Mouse (Mus musculus) forebrain, embryonic 14.5 days (tissue): Measurements from ENCODE around the gene Slc5a4b. TPM values are rescaled to one million over a fixed set of nuclear protein-coding genes. Genes with fewer than 3 reads are reported as not detected.

Source experiments
- ATAC-seq: fragments of 200-750 bp; cut with Nextera tagmentation; 2 replicates; pipeline ENCODE4 v1.8.0; 2017; ENCODE audit warnings: mild to moderate bottlenecking, moderate library complexity
- DNase-seq: peaks from one replicate; pipeline ENCODE4 v3.0.0-alpha.2; 2015; ENCODE audit warnings: low spot score
- H3K27ac ChIP-seq: fragments of 300-500 bp; sonication (generic); 2 replicates; pipeline ENCODE4 v1.5.1; 2014; ENCODE audit warnings: low read depth, mild to moderate bottlenecking, control low read depth, low read length, moderate library complexity
- H3K27me3 ChIP-seq: fragments of 300-500 bp; sonication (generic); replicated peaks from 2 replicates; pipeline ENCODE4 v1.6.1; 2014; ENCODE audit warnings: low read length, control low read depth, mixed read lengths; ENCODE audit not compliant: control insufficient read depth, insufficient read depth
- H3K36me3 ChIP-seq: fragments of 300-500 bp; sonication (generic); 2 replicates; pipeline ENCODE4 v1.6.1; 2014; ENCODE audit warnings: low read length, control low read depth; ENCODE audit not compliant: control insufficient read depth, insufficient read depth
- H3K4me1 ChIP-seq: fragments of 300-500 bp; sonication (generic); 2 replicates; pipeline ENCODE4 v1.6.1; 2014; ENCODE audit warnings: antibody characterized with exemption, low read length, control low read depth; ENCODE audit not compliant: control insufficient read depth, insufficient read depth
- H3K4me2 ChIP-seq: fragments of 300-500 bp; sonication (generic); 2 replicates; pipeline ENCODE4 v1.6.1; 2014; ENCODE audit warnings: mild to moderate bottlenecking, control low read depth, low read length
- H3K4me3 ChIP-seq: fragments of 300-500 bp; sonication (generic); 2 replicates; pipeline ENCODE4 v1.5.1; 2014; ENCODE audit warnings: low read depth, low read length, control low read depth
- H3K9ac ChIP-seq: fragments of 300-500 bp; sonication (generic); 2 replicates; pipeline ENCODE4 v1.6.1; 2014; ENCODE audit warnings: mild to moderate bottlenecking, low read length, control low read depth, moderate library complexity
- H3K9me3 ChIP-seq: fragments of 300-500 bp; sonication (generic); replicated peaks from 2 replicates; pipeline ENCODE4 v1.6.1; 2016; ENCODE audit warnings: low read length, control low read depth, mixed read lengths; ENCODE audit not compliant: control insufficient read depth
- WGBS: fragments of 180-500 bp; shearing (Covaris S2); extraction: QIAGEN DNeasy Blood & Tissue Kit; methylation state at CpG from one replicate; pipeline ENCODE4 v1.1.7; 2014; 5-methylcytosine and 5-hydroxymethylcytosine counted together
- polyA plus RNA-seq: library from polyadenylated mRNA; unstranded; fragments of >200 nt; fragmentation: Nextera tagmentation; extraction: Ambion mirVana; gene quantifications from 2 replicates; pipeline ENCODE4 v1.2.1, GENCODE M21; 2014

Gene Slc5a4b
- not detected in 2 replicates for polyA plus RNA-seq

GRCm38 (mm10) chr10:76110861-76111260 lies at the start of gene Slc5a4b:
TSS of gene Slc5a4b (minus strand) at chr10:76110961.
- no peaks in the 10 kb centered on the region for H3K9me3 ChIP-seq
- WGBS: 93% methylated on average over 4 of the region's 4 CpGs
- DNase-seq (no peak), ATAC-seq (no peak)
- H3K36me3 ChIP-seq: no peaks in the 10 kb centered on the region
- no peak within 1 kb of the TSS for H3K4me3 ChIP-seq
- H3K27ac ChIP-seq: no peak within 1 kb of the TSS
- H3K27me3 ChIP-seq: no peaks in the 10 kb centered on the region
- no peak within 1 kb of the TSS for H3K9ac ChIP-seq
- H3K4me1 ChIP-seq: no peaks in the 10 kb centered on the region
- no peak within 1 kb of the TSS for H3K4me2 ChIP-seq

GRCm38 (mm10) chr10:76158009-76158408 lies 47.2 kb upstream of the Slc5a4b start:
- ATAC-seq (no peak), DNase-seq (no peak)
- Histone ChIP-seq H3K4me3 (no peak overlapping the region), H3K9ac (no peak overlapping the region), H3K4me1 (no peaks in the 10 kb centered on the region), H3K36me3 (no peaks in the 10 kb centered on the region), H3K27me3 (no peaks in the 10 kb centered on the region), H3K27ac (no peak overlapping the region), H3K9me3 (no peaks in the 10 kb centered on the region), H3K4me2 (no peak overlapping the region)
- 73% methylated on average over 1 of the region's 1 CpGs for WGBS

- DNase-seq: no peak
- H3K9me3 ChIP-seq: no peaks in the 10 kb centered on the region
- H3K36me3 ChIP-seq: no peaks in the 10 kb centered on the region
- H3K4me1 ChIP-seq: no peaks in the 10 kb centered on the region
- ATAC-seq: no peak
- no peak overlapping the region for H3K4me3 ChIP-seq
- 80% methylated on average over 5 of the region's 5 CpGs for WGBS
- no peak overlapping the region for H3K27ac ChIP-seq
- no peaks in the 10 kb centered on the region for H3K27me3 ChIP-seq
- no peak overlapping the region for H3K9ac ChIP-seq
- H3K4me2 ChIP-seq: no peak overlapping the region
Observed at GRCm38 (mm10) chr10:76157528-76157927, 46.8 kb upstream of the Slc5a4b start.

- H3K4me3 ChIP-seq: no peak overlapping the region
- WGBS: 81% methylated on average over 7 of the region's 7 CpGs
- H3K27ac ChIP-seq: no peak overlapping the region
- H3K27me3 ChIP-seq: no peaks in the 10 kb centered on the region
- H3K4me2 ChIP-seq: no peak overlapping the region
- H3K36me3 ChIP-seq: no peaks in the 10 kb centered on the region
- DNase-seq (no peak), ATAC-seq (no peak)
- no peaks in the 10 kb centered on the region for H3K4me1 ChIP-seq
- H3K9ac ChIP-seq: no peak overlapping the region
- H3K9me3 ChIP-seq: no peaks in the 10 kb centered on the region
Observed at GRCm38 (mm10) chr10:76155911-76156310, 45.1 kb upstream of the Slc5a4b start.

- 91% methylated on average over 5 of the region's 5 CpGs for WGBS
- no peak for ATAC-seq
Observed at GRCm38 (mm10) chr10:76147278-76147677, 36.5 kb upstream of the Slc5a4b start, which contains the start of gene Slc5a4a. TSS of gene Slc5a4a (plus strand) at chr10:76147451.

GRCm38 (mm10) chr10:76146846-76147245 lies 36.1 kb upstream of the Slc5a4b start:
- Histone ChIP-seq H3K27me3 (no peaks in the 10 kb centered on the region), H3K4me1 (no peaks in the 10 kb centered on the region), H3K9me3 (no peaks in the 10 kb centered on the region), H3K27ac (no peak overlapping the region), H3K4me2 (no peak overlapping the region), H3K4me3 (no peak overlapping the region), H3K9ac (no peak overlapping the region), H3K36me3 (no peaks in the 10 kb centered on the region)
- ATAC-seq: no peak
- no peak for DNase-seq
- WGBS: 83% methylated on average over 8 of the region's 8 CpGs

More at GRCm38 (mm10) chr10:76147278-76147677, 36.5 kb upstream of the Slc5a4b start, which contains the start of gene Slc5a4a:
- Histone ChIP-seq H3K4me3 (no peak within 1 kb of the TSS), H3K36me3 (no peaks in the 10 kb centered on the region), H3K27me3 (no peaks in the 10 kb centered on the region), H3K27ac (no peak within 1 kb of the TSS), H3K9me3 (no peaks in the 10 kb centered on the region), H3K4me2 (no peak within 1 kb of the TSS), H3K9ac (no peak within 1 kb of the TSS), H3K4me1 (no peaks in the 10 kb centered on the region)
- DNase-seq: no peak

- Histone ChIP-seq H3K27me3 (no peaks in the 10 kb centered on the region), H3K9me3 (no peaks in the 10 kb centered on the region), H3K27ac (no peak overlapping the region), H3K4me1 (no peaks in the 10 kb centered on the region), H3K36me3 (no peaks in the 10 kb centered on the region), H3K9ac (no peak overlapping the region), H3K4me2 (no peak overlapping the region), H3K4me3 (no peak overlapping the region)
- WGBS: 79% methylated on average over 2 of the region's 2 CpGs
- ATAC-seq (no peak), DNase-seq (no peak)
Observed at GRCm38 (mm10) chr10:76136318-76136717, 25.6 kb upstream of the Slc5a4b start.

- no peaks in the 10 kb centered on the region for H3K36me3 ChIP-seq
- no peaks in the 10 kb centered on the region for H3K9me3 ChIP-seq
- H3K4me3 ChIP-seq: no peak overlapping the region
- peak; percentile 38 for DNase-seq
- H3K9ac ChIP-seq: no peak overlapping the region
- H3K4me2 ChIP-seq: no peak overlapping the region
- no peaks in the 10 kb centered on the region for H3K27me3 ChIP-seq
- H3K27ac ChIP-seq: no peak overlapping the region
- no peaks in the 10 kb centered on the region for H3K4me1 ChIP-seq
- 73% methylated on average over 4 of the region's 4 CpGs for WGBS
- ATAC-seq: no peak
Observed at GRCm38 (mm10) chr10:76132506-76132905, 21.7 kb upstream of the Slc5a4b start.

GRCm38 (mm10) chr10:76121495-76121894 lies 10.7 kb upstream of the Slc5a4b start:
- no peak overlapping the region for H3K9ac ChIP-seq
- H3K9me3 ChIP-seq: no peaks in the 10 kb centered on the region
- H3K27me3 ChIP-seq: no peaks in the 10 kb centered on the region
- DNase-seq (no peak), ATAC-seq (no peak)
- no peak overlapping the region for H3K4me3 ChIP-seq
- H3K27ac ChIP-seq: no peak overlapping the region
- WGBS: 87% methylated on average over 5 of the region's 5 CpGs
- no peaks in the 10 kb centered on the region for H3K36me3 ChIP-seq
- H3K4me1 ChIP-seq: no peaks in the 10 kb centered on the region; the same call in 1 of the 2 replicates
- H3K4me2 ChIP-seq: no peak overlapping the region
